Mouse (Mus musculus): ENCODE results near the gene Mrpl9.
A peak's percentile ranks its signal among the peaks of the same experiment; 100 is the strongest.

Gene Mrpl9

GRCm38 (mm10) chr3:94468931-94469330, 25.8 kb downstream of the Mrpl9 start:
- no peak for DNase-seq

GRCm38 (mm10) chr3:94472447-94473114, 29.5 kb downstream of the Mrpl9 start:
- DNase-seq: no peak

- no peak for DNase-seq
Measured at GRCm38 (mm10) chr3:94473115-94473505, 30.0 kb downstream of the Mrpl9 start.

GRCm38 (mm10) chr3:94473567-94474232, 30.6 kb downstream of the Mrpl9 start:
- no peak for DNase-seq

GRCm38 (mm10) chr3:94476301-94477035, 33.4 kb downstream of the Mrpl9 start:
- DNase-seq: no peak

GRCm38 (mm10) chr3:94477444-94477843, 34.3 kb downstream of the Mrpl9 start:
- no peak for DNase-seq

- no peak for DNase-seq
Measured at GRCm38 (mm10) chr3:94477981-94478422, 34.9 kb downstream of the Mrpl9 start, which contains the start of gene Celf3. TSS of gene Celf3 (plus strand) at chr3:94478295.

- no peak for DNase-seq
Measured at GRCm38 (mm10) chr3:94478591-94479169, 35.6 kb downstream of the Mrpl9 start.

GRCm38 (mm10) chr3:94479564-94479963, 36.4 kb downstream of the Mrpl9 start:
- DNase-seq: no peak

- no peak for DNase-seq
Measured at GRCm38 (mm10) chr3:94480291-94480884, 37.3 kb downstream of the Mrpl9 start, which contains the start of gene Riiad1. TSS of gene Riiad1 (minus strand) at chr3:94480341.

GRCm38 (mm10) chr3:94481429-94481828, 38.3 kb downstream of the Mrpl9 start:
- DNase-seq: no peak

- no peak for DNase-seq
Measured at GRCm38 (mm10) chr3:94482764-94483385, 39.8 kb downstream of the Mrpl9 start.

GRCm38 (mm10) chr3:94483790-94484439, 40.8 kb downstream of the Mrpl9 start:
- peak in 1 of 2 experiments; percentile 22 for DNase-seq

- DNase-seq: no peak
Measured at GRCm38 (mm10) chr3:94485922-94486321, 42.8 kb downstream of the Mrpl9 start.

GRCm38 (mm10) chr3:94487581-94487980, 44.5 kb downstream of the Mrpl9 start:
- DNase-seq: no peak

GRCm38 (mm10) chr3:94497162-94497561, 54.0 kb downstream of the Mrpl9 start:
- no peak for DNase-seq
